Mouse (Mus musculus): Measurements from ENCODE around the gene Mvd. TPM values are rescaled to one million over a fixed set of nuclear protein-coding genes. Genes with fewer than 3 reads are reported as not detected.

Mvd gene
- total and polyA plus RNA-seq, 3 experiments: 20.6 to 25.5 TPM; not detected in 1

GRCm38 (mm10) chr8:122432443-122433268 lies 10.6 kb downstream of the Mvd start, which contains the start of gene Cyba:
Gene Cyba (minus strand): TSS chr8:122432930.
- Histone ChIP-seq H3K9me3 (replicated peaks; ENCODE audit: insufficient read depth, low read length) (no peaks in the 10 kb centered on the region), H3K4me3 (ENCODE audit: control insufficient read depth in 1 of 2, insufficient read depth in 1 of 2, low read depth in 2 of 2, low read length in 2 of 2) (peak within 1 kb of the TSS; percentile 63 to 86), H3K4me1 (ENCODE audit: control insufficient read depth in 1 of 2, insufficient read depth in 2 of 2, low read length in 2 of 2) (peaks cover 9 to 30% of the 10 kb centered on the region in 2 experiments), H3K79me2 (ENCODE audit: control insufficient read depth, insufficient read depth, low read length, poor library complexity) (peaks cover 26% of the 10 kb centered on the region), H3K36me3 (ENCODE audit: control insufficient read depth in 1 of 2, insufficient read depth in 2 of 2, low read length in 2 of 2) (peaks cover 0 to 27% of the 10 kb centered on the region in 2 experiments; a peak in 2 of 4 replicates), H3K27me3 (ENCODE audit: control insufficient read depth in 1 of 2, insufficient read depth in 2 of 2, low read length in 2 of 2) (no peaks in the 10 kb centered on the region), H3K9ac (ENCODE audit: control insufficient read depth, low read depth, low read length, poor library complexity, severe bottlenecking) (peak within 1 kb of the TSS; percentile 91), H3K27ac (ENCODE audit: control insufficient read depth, low read depth, low read length) (peak within 1 kb of the TSS; percentile 73)
- TF ChIP-seq MXI1 (IDR thresholded peaks at IDR 0.05; ENCODE audit: low read depth, low read length): no peak; the same call in 1 of the 2 replicates
- TF ChIP-seq ZC3H11A (IDR thresholded peaks at IDR 0.05; ENCODE audit: low read depth, low read length): no peak
- TF ChIP-seq EP300 (IDR thresholded peaks at IDR 0.05; ENCODE audit: low read depth in 1 of 2, low read length in 2 of 2): no peak
- no peak for TF ChIP-seq GATA1 (IDR thresholded peaks at IDR 0.05; ENCODE audit: low read depth, low read length)
- TF ChIP-seq TCF12 (IDR thresholded peaks at IDR 0.05; ENCODE audit: low read depth, low read length): 0 out of 2 replicates have a peak, but pooled peaks have one; percentile 7
- TF ChIP-seq HCFC1 (IDR thresholded peaks at IDR 0.05; ENCODE audit: low read depth, low read length): 0 out of 2 replicates have a peak, but pooled peaks have one; percentile 5
- TF ChIP-seq USF1 (IDR thresholded peaks at IDR 0.05; ENCODE audit: low read depth, low read length): peak; percentile 93
- TF ChIP-seq RAD21 (IDR thresholded peaks at IDR 0.05; ENCODE audit: low read depth, low read length): no peak
- TF ChIP-seq POLR2A (IDR thresholded peaks at IDR 0.05; ENCODE audit: control insufficient read depth in 1 of 2, insufficient read depth in 1 of 2, low read depth in 1 of 2, low read length in 2 of 2, poor library complexity in 1 of 2): peak; percentile 53 to 82; a peak in 3 of 4 replicates
- TF ChIP-seq ETS1 (IDR thresholded peaks at IDR 0.05; ENCODE audit: low read depth, low read length): peak; percentile 38; the same call in 1 of the 2 replicates
- peak; percentile 73 for TF ChIP-seq NELFE (IDR thresholded peaks at IDR 0.05; ENCODE audit: low read depth, low read length)
- TF ChIP-seq E2F4 (IDR thresholded peaks at IDR 0.05; ENCODE audit: borderline replicate concordance, low read depth, low read length): 0 out of 2 replicates have a peak, but pooled peaks have one; percentile 13
- peak; percentile 50; the same call in 1 of the 2 replicates for TF ChIP-seq NRF1 (IDR thresholded peaks at IDR 0.05; ENCODE audit: insufficient read depth, low read depth, low read length, poor library complexity, severe bottlenecking)
- no peak for TF ChIP-seq ZNF384 (IDR thresholded peaks at IDR 0.05; ENCODE audit: low read depth, low read length)
- peak in 1 of 2 experiments; percentile 7; a peak in 1 of 4 replicates for TF ChIP-seq USF2 (IDR thresholded peaks at IDR 0.05; ENCODE audit: borderline replicate concordance in 1 of 2, insufficient read depth in 1 of 2, low read depth in 1 of 2, low read length in 2 of 2)
- TF ChIP-seq BHLHE40 (IDR thresholded peaks at IDR 0.05; ENCODE audit: borderline replicate concordance, low read depth, low read length): peak; percentile 85; the same call in 1 of the 2 replicates
- 0 out of 2 replicates have a peak, but pooled peaks have one; percentile 14 for TF ChIP-seq MYC (IDR thresholded peaks at IDR 0.05; ENCODE audit: low read depth, low read length)
- TF ChIP-seq POLR2AphosphoS5 (IDR thresholded peaks at IDR 0.05; ENCODE audit: borderline replicate concordance, low read depth, low read length): no peak
- TF ChIP-seq GABPA (IDR thresholded peaks at IDR 0.05; ENCODE audit: low read depth, low read length): no peak
- peak; percentile 33; the same call in 1 of the 2 replicates for TF ChIP-seq SIN3A (IDR thresholded peaks at IDR 0.05; ENCODE audit: low read length)
- 0 out of 2 replicates have a peak, but pooled peaks have one; percentile 24 for TF ChIP-seq MAZ (IDR thresholded peaks at IDR 0.05; ENCODE audit: low read depth, low read length)
- TF ChIP-seq ELF1 (IDR thresholded peaks at IDR 0.05; ENCODE audit: low read depth, low read length): peak; percentile 38; the same call in 1 of the 2 replicates
- TF ChIP-seq TBP (IDR thresholded peaks at IDR 0.05; ENCODE audit: low read depth, low read length): no peak
- TF ChIP-seq POLR2AphosphoS2 (IDR thresholded peaks at IDR 0.05; ENCODE audit: low read length): 0 out of 2 replicates have a peak, but pooled peaks have one; percentile 64
- TF ChIP-seq MAX (IDR thresholded peaks at IDR 0.05; ENCODE audit: low read length): 0 out of 2 replicates have a peak, but pooled peaks have one; percentile 66
- DNase-seq (ENCODE audit: low read depth, low spot score): peak; percentile 88

Data from MEL (cell line).